Mouse (Mus musculus) cerebellum, adult 2 months (tissue): ENCODE results near the gene Ttc3.

Source experiments
- CTCF ChIP-seq: fragments of 200-500 bp; IDR thresholded peaks from 2 replicates; pipeline ENCODE4 v1.5.1; 2011; ENCODE audit warnings: low read depth, mild to moderate bottlenecking, control low read depth, low read length, moderate library complexity, borderline replicate concordance; ENCODE audit not compliant: insufficient read depth
- POLR2A ChIP-seq: fragments of 200-500 bp; IDR thresholded peaks from 2 replicates; pipeline ENCODE4 v1.6.1; 2011; ENCODE audit warnings: low read length, control low read depth, borderline replicate concordance; ENCODE audit not compliant: insufficient read depth

DNA sequence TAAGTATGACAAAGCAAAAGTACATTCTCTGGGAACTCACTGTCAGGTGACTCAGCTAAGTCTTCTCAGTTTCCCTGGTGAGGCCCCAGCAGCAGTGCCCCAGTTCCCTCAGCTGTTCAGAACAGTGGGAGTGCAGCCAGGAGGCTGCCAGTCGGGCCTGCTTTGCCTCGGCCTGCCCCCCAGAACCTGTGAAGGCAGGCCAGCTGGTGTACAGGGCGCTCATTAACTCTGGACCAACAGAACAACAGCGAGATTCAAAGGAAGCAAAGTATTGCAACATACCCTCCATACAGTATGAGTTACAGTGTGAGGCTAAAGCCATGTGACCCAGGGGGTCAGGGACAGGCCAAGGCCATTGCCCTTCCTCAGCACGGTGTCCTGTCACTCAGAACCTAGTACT lies 127.5 kb downstream of the Ttc3 start:
- TF ChIP-seq CTCF = no peak
- TF ChIP-seq POLR2A = no peak
